Mouse (Mus musculus): ENCODE results near the gene Adgrv1. TPM values are rescaled to one million over a fixed set of nuclear protein-coding genes. Genes with fewer than 3 reads are reported as not detected.

Gene Adgrv1
- total and polyA plus RNA-seq, 2 experiments from 2014 or later, result 4.2 to 7.8 TPM

GRCm38 (mm10) chr13:81351462-81352155 is 281.3 kb downstream of the Adgrv1 start:
- peak overlapping the region; percentile 10; the same call in 1 of the 2 replicates for H3K4me2 ChIP-seq (ENCODE audit: low read depth, low read length)
- 63% methylated on average over 14 of the region's 14 CpGs for WGBS
- no peak for ATAC-seq

GRCm38 (mm10) chr13:81347261-81347980 is 285.5 kb downstream of the Adgrv1 start:
- H3K36me3 ChIP-seq (ENCODE audit: insufficient read depth, low read length), result no peaks in the 10 kb centered on the region
- H3K4me1 ChIP-seq (ENCODE audit: insufficient read depth, low read length), result no peaks in the 10 kb centered on the region
- DNase-seq (ENCODE audit: low spot score), result no peak
- no peak overlapping the region for H3K4me2 ChIP-seq (ENCODE audit: low read depth, low read length)
- H3K9ac ChIP-seq (replicated peaks; ENCODE audit: low read length), result no peak overlapping the region
- no peak overlapping the region for H3K27ac ChIP-seq
- no peaks in the 10 kb centered on the region for H3K9me3 ChIP-seq (ENCODE audit: low read length)
- H3K4me3 ChIP-seq (ENCODE audit: low read length), result no peak overlapping the region
- no peak for ATAC-seq
- no peak for TF ChIP-seq CTCF (IDR thresholded peaks at IDR 0.05; ENCODE audit: low read depth)
- 91% methylated on average over 15 of the region's 15 CpGs for WGBS
- no peaks in the 10 kb centered on the region for H3K27me3 ChIP-seq (ENCODE audit: insufficient read depth, low read length)

More at GRCm38 (mm10) chr13:81351462-81352155, 281.3 kb downstream of the Adgrv1 start:
- H3K27ac ChIP-seq, result no peak overlapping the region
- no peaks in the 10 kb centered on the region for H3K27me3 ChIP-seq (ENCODE audit: insufficient read depth, low read length)
- no peak for TF ChIP-seq CTCF (IDR thresholded peaks at IDR 0.05; ENCODE audit: low read depth)
- H3K4me1 ChIP-seq (ENCODE audit: insufficient read depth, low read length), result no peaks in the 10 kb centered on the region
- DNase-seq (ENCODE audit: low spot score), result no peak
- no peak overlapping the region for H3K9ac ChIP-seq (replicated peaks; ENCODE audit: low read length)
- no peak overlapping the region for H3K4me3 ChIP-seq (ENCODE audit: low read length)
- no peaks in the 10 kb centered on the region for H3K36me3 ChIP-seq (ENCODE audit: insufficient read depth, low read length)
- no peaks in the 10 kb centered on the region for H3K9me3 ChIP-seq (ENCODE audit: low read length)

GRCm38 (mm10) chr13:81342987-81343596 is 289.9 kb downstream of the Adgrv1 start:
- no peaks in the 10 kb centered on the region for H3K27me3 ChIP-seq (ENCODE audit: insufficient read depth, low read length)
- TF ChIP-seq CTCF (IDR thresholded peaks at IDR 0.05; ENCODE audit: low read depth), result no peak
- no peak overlapping the region for H3K4me3 ChIP-seq (ENCODE audit: low read length)
- no peak overlapping the region for H3K9ac ChIP-seq (replicated peaks; ENCODE audit: low read length)
- no peak overlapping the region for H3K4me2 ChIP-seq (ENCODE audit: low read depth, low read length)
- no peaks in the 10 kb centered on the region for H3K9me3 ChIP-seq (ENCODE audit: low read length)
- WGBS, result 90% methylated on average over 2 of the region's 2 CpGs
- no peak for DNase-seq (ENCODE audit: low spot score)
- no peak for ATAC-seq
- no peaks in the 10 kb centered on the region for H3K36me3 ChIP-seq (ENCODE audit: insufficient read depth, low read length)
- no peak overlapping the region for H3K27ac ChIP-seq
- H3K4me1 ChIP-seq (ENCODE audit: insufficient read depth, low read length), result no peaks in the 10 kb centered on the region

GRCm38 (mm10) chr13:81335241-81335640 is 297.7 kb downstream of the Adgrv1 start:
- H3K4me2 ChIP-seq (ENCODE audit: low read depth, low read length), result no peak overlapping the region
- DNase-seq (ENCODE audit: low spot score), result no peak
- 90% methylated on average over 1 of the region's 1 CpGs for WGBS
- H3K27me3 ChIP-seq (ENCODE audit: insufficient read depth, low read length), result no peaks in the 10 kb centered on the region
- H3K4me1 ChIP-seq (ENCODE audit: insufficient read depth, low read length), result no peaks in the 10 kb centered on the region
- no peaks in the 10 kb centered on the region for H3K9me3 ChIP-seq (ENCODE audit: low read length)
- TF ChIP-seq CTCF (IDR thresholded peaks at IDR 0.05; ENCODE audit: low read depth), result no peak
- no peak for ATAC-seq
- H3K36me3 ChIP-seq (ENCODE audit: insufficient read depth, low read length), result no peaks in the 10 kb centered on the region
- H3K9ac ChIP-seq (replicated peaks; ENCODE audit: low read length), result no peak overlapping the region
- no peak overlapping the region for H3K4me3 ChIP-seq (ENCODE audit: low read length)
- H3K27ac ChIP-seq, result no peak overlapping the region

- DNase-seq (ENCODE audit: low spot score), result no peak
- Histone ChIP-seq H3K9ac (replicated peaks; ENCODE audit: low read length) (no peak overlapping the region), H3K4me2 (ENCODE audit: low read depth, low read length) (no peak overlapping the region), H3K4me1 (ENCODE audit: insufficient read depth, low read length) (no peaks in the 10 kb centered on the region), H3K36me3 (ENCODE audit: insufficient read depth, low read length) (no peaks in the 10 kb centered on the region), H3K27ac (no peak overlapping the region), H3K4me3 (ENCODE audit: low read length) (no peak overlapping the region), H3K27me3 (ENCODE audit: insufficient read depth, low read length) (no peaks in the 10 kb centered on the region), H3K9me3 (ENCODE audit: low read length) (no peaks in the 10 kb centered on the region)
- ATAC-seq, result no peak
- WGBS, result 53% methylated on average over 3 of the region's 3 CpGs
- TF ChIP-seq CTCF (IDR thresholded peaks at IDR 0.05; ENCODE audit: low read depth), result no peak
These were observed 300.9 kb downstream of the Adgrv1 start for GRCm38 (mm10) chr13:81332018-81332417.

- Histone ChIP-seq H3K27me3 (ENCODE audit: insufficient read depth, low read length) (no peaks in the 10 kb centered on the region), H3K4me1 (ENCODE audit: insufficient read depth, low read length) (no peaks in the 10 kb centered on the region), H3K9ac (replicated peaks; ENCODE audit: low read length) (no peak overlapping the region), H3K4me3 (ENCODE audit: low read length) (no peak overlapping the region), H3K9me3 (ENCODE audit: low read length) (no peaks in the 10 kb centered on the region), H3K4me2 (ENCODE audit: low read depth, low read length) (no peak overlapping the region), H3K27ac (no peak overlapping the region), H3K36me3 (ENCODE audit: insufficient read depth, low read length) (no peaks in the 10 kb centered on the region)
- TF ChIP-seq CTCF (IDR thresholded peaks at IDR 0.05; ENCODE audit: low read depth), result no peak
- 89% methylated on average over 5 of the region's 5 CpGs for WGBS
- no peak for DNase-seq (ENCODE audit: low spot score)
- no peak for ATAC-seq
These were observed 303.2 kb downstream of the Adgrv1 start for GRCm38 (mm10) chr13:81329762-81330161.

All from hindbrain, postnatal 0 days (tissue).